Mouse (Mus musculus) ES-E14 (cell line): ENCODE measurements around the gene Fktn. TPM values are rescaled to one million over a fixed set of nuclear protein-coding genes. Genes with fewer than 3 reads are reported as not detected.
A peak's percentile ranks its signal among the peaks of the same experiment; 100 is the strongest.

Source experiments
- DNase-seq: peaks from one replicate; pipeline ENCODE4 v3.0.0-alpha.2; 2013; ENCODE audit warnings: low read depth, low spot score
- H3K27ac ChIP-seq: 2 replicates; pipeline ENCODE4 v1.5.1; 2012; ENCODE audit warnings: low read depth, mild to moderate bottlenecking, low read length, moderate library complexity, mixed read lengths; ENCODE audit not compliant: poor library complexity, insufficient read depth, severe bottlenecking
- H3K36me3 ChIP-seq: 2 replicates; pipeline ENCODE4 v1.6.1; 2012; ENCODE audit warnings: mild to moderate bottlenecking, low read length, moderate library complexity, mixed read lengths; ENCODE audit not compliant: control insufficient read depth, poor library complexity, insufficient read depth, severe bottlenecking
- H3K4me1 ChIP-seq, 2 experiments: fragments of 150-350 bp in 1 of 2; sonication (generic) in 1 of 2; 2 replicates each; pipeline ENCODE4 v1.6.1; 2012; ENCODE audit warnings: low read length in 2 of 2, mild to moderate bottlenecking in 1 of 2, mixed read lengths in 1 of 2; ENCODE audit not compliant: control insufficient read depth in 2 of 2, insufficient read depth in 2 of 2, poor library complexity in 1 of 2
- H3K4me3 ChIP-seq, 2 experiments: fragments of 150-350 bp in 1 of 2; sonication (generic) in 1 of 2; 2 replicates each; pipeline ENCODE4 v1.5.1; 2012; ENCODE audit warnings: low read length in 2 of 2, low read depth in 1 of 2, mild to moderate bottlenecking in 1 of 2, mixed read lengths in 1 of 2; ENCODE audit not compliant: insufficient read depth in 1 of 2, poor library complexity in 1 of 2, severe bottlenecking in 1 of 2
- H3K9ac ChIP-seq: 2 replicates; pipeline ENCODE4 v1.6.1; 2012; ENCODE audit warnings: low read depth, mild to moderate bottlenecking, low read length, mixed read lengths; ENCODE audit not compliant: poor library complexity, insufficient read depth, severe bottlenecking
- H3K9me3 ChIP-seq: fragments of 150-350 bp; sonication (generic); 2 replicates; pipeline ENCODE4 v1.6.1; 2012; ENCODE audit warnings: low read depth, mild to moderate bottlenecking, low read length; ENCODE audit not compliant: control insufficient read depth, insufficient read depth
- CHD2 ChIP-seq: IDR thresholded peaks from 2 replicates; pipeline ENCODE4 v1.6.1; 2014; ENCODE audit warnings: mild to moderate bottlenecking, low read depth, low read length, inconsistent platforms
- HCFC1 ChIP-seq: IDR thresholded peaks from 2 replicates; pipeline ENCODE4 v1.6.1; 2012; ENCODE audit warnings: low read length, inconsistent platforms, borderline replicate concordance; ENCODE audit not compliant: insufficient read depth
- MAFK ChIP-seq: IDR thresholded peaks from 2 replicates; pipeline ENCODE4 v1.6.1; 2014; ENCODE audit warnings: mild to moderate bottlenecking, low read depth, low read length, inconsistent platforms; ENCODE audit not compliant: insufficient read depth
- ZC3H11A ChIP-seq: IDR thresholded peaks from 2 replicates; pipeline ENCODE4 v1.6.1; 2012; ENCODE audit warnings: low read depth, mild to moderate bottlenecking, inconsistent platforms, low read length, borderline replicate concordance
- ZNF384 ChIP-seq: IDR thresholded peaks from 2 replicates; pipeline ENCODE4 v1.6.1; 2012; ENCODE audit warnings: low read depth, low read length, inconsistent platforms
- in situ Hi-C, 2 experiments: fragments of 600-800 bp; cut with MboI; formaldehyde crosslinking; loops; one replicate each; pipeline ENCODE4 v1.15.1; 2025; ENCODE audit warnings: low sequenced_read_pairs in 2 of 2, inconsistent platforms in 1 of 2; ENCODE audit not compliant: unreplicated experiment in 2 of 2
- total RNA-seq: library from RNA; depleted of rRNA; stranded (reverse); fragments of 300-350 nt; gene quantifications from 2 replicates; pipeline ENCODE4 v1.2.3, GENCODE M21; 2012

Gene Fktn
- total RNA-seq, 1 experiment: 19.6 TPM

DNA sequence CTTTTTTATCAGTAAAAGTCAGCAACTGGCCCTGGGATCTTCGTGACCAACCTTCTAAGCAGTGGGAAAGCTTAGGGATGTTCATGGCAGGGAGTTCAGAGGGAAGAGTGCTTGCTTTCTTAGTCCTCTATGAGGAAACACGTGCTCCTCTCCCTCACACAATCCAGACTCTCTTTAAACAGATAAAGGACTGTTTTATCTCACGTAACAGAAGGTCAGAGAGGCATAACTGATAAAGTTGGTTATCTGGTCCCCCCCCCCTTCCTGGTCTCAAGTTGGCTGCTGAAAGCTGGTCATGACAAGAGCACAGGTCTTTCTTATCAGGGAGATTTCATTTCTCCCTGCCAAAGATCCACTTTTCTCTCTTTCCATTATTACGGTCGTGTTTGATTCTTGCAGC is 104.5 kb downstream of the Fktn start:
- H3K9me3 ChIP-seq: no peaks in the 10 kb centered on the region
- no peaks in the 10 kb centered on the region for H3K4me1 ChIP-seq
- no peak overlapping the region for H3K9ac ChIP-seq
- no peak overlapping the region for H3K27ac ChIP-seq
- H3K36me3 ChIP-seq: no peaks in the 10 kb centered on the region
- H3K4me3 ChIP-seq: no peak overlapping the region
- in situ Hi-C loops: no loop called here
- no peak for TF ChIP-seq ZNF384
- TF ChIP-seq ZC3H11A: no peak
- no peak for TF ChIP-seq MAFK
- TF ChIP-seq CHD2: no peak
- TF ChIP-seq HCFC1: no peak
- no peak for DNase-seq

DNA sequence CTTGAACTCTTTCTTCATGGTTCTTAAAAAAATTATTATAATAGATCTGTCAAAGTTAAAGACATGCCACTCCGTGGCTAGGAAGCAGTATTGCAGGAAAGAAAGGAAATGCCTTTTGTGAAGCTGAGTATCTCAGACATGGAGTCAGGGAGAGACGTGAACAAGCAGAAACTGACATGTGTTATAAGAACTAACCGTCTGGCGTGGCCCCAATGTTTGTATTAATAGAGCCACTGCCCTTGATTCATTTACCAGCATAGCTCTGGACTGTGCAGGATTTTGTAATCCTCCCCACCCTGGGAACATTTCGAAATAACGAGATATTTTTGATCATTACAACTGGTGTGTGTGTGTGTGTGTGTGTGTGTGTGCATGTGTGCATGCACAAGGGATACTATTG is 109.9 kb downstream of the Fktn start:
- TF ChIP-seq MAFK (no peak), CHD2 (no peak), ZC3H11A (no peak), ZNF384 (no peak), HCFC1 (no peak)
- in situ Hi-C loops: no loop called here
- H3K4me3 ChIP-seq: no peak overlapping the region
- no peak overlapping the region for H3K27ac ChIP-seq
- 0 out of 4 replicates have a peak, but pooled peaks cover 0 to 2% of the 10 kb centered on the region in 2 experiments for H3K4me1 ChIP-seq
- no peaks in the 10 kb centered on the region for H3K9me3 ChIP-seq
- no peak overlapping the region for H3K9ac ChIP-seq
- no peaks in the 10 kb centered on the region for H3K36me3 ChIP-seq
- DNase-seq: no peak

DNA sequence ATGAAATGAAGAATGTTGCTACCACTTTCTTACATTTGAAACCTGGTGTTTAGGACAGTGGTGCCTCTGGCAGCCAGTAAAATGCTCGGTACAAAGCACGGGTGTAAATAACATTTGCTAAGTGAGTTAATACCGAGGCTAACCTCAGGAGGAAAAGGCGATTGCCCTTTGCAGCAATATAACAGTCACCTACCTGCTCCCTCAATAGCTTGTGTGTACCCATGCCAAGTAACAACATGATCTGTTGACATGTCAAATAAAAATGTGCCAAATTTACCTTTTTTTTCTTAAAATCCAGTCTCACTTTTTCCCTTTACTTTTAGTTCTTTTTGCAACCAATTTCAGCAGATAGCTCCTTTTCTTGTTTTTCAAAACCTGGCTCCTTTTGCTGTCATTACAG is 111.0 kb downstream of the Fktn start:
- H3K27ac ChIP-seq: no peak overlapping the region
- H3K4me1 ChIP-seq: 0 out of 4 replicates have a peak, but pooled peaks cover 0 to 2% of the 10 kb centered on the region in 2 experiments
- H3K9ac ChIP-seq: no peak overlapping the region
- H3K36me3 ChIP-seq: no peaks in the 10 kb centered on the region
- no peak overlapping the region for H3K4me3 ChIP-seq
- TF ChIP-seq HCFC1 (no peak), ZC3H11A (no peak), CHD2 (no peak), ZNF384 (no peak), MAFK (no peak)
- in situ Hi-C loops: no loop called here
- no peak for DNase-seq
- no peaks in the 10 kb centered on the region for H3K9me3 ChIP-seq

GRCm38 (mm10) chr4:53825821-53826605 is 112.2 kb downstream of the Fktn start, which contains the start of gene Tmem38b:
TSS of gene Tmem38b (plus strand) at chr4:53826045.
- peak within 1 kb of the TSS; percentile 72; the same call in 1 of the 2 replicates for H3K27ac ChIP-seq
- no peaks in the 10 kb centered on the region for H3K36me3 ChIP-seq
- TF ChIP-seq MAFK (no peak), HCFC1 (no peak), ZNF384 (no peak), CHD2 (no peak), ZC3H11A (no peak)
- in situ Hi-C loops: no loop called here
- H3K9me3 ChIP-seq: no peaks in the 10 kb centered on the region
- DNase-seq: peak; percentile 56
- peak within 1 kb of the TSS; percentile 96 for H3K9ac ChIP-seq
- H3K4me1 ChIP-seq: 0 out of 4 replicates have a peak, but pooled peaks cover 0 to 2% of the 10 kb centered on the region in 2 experiments
- H3K4me3 ChIP-seq: peak within 1 kb of the TSS; percentile 97 to 100
